Mouse (Mus musculus): ENCODE measurements around the gene Srd5a3. TPM values are rescaled to one million over a fixed set of nuclear protein-coding genes. Genes with fewer than 3 reads are reported as not detected.

Srd5a3 gene
- total RNA-seq, 4 experiments from 2014 or later, result 1.1 to 2.6 (median 2.0) TPM

DNA sequence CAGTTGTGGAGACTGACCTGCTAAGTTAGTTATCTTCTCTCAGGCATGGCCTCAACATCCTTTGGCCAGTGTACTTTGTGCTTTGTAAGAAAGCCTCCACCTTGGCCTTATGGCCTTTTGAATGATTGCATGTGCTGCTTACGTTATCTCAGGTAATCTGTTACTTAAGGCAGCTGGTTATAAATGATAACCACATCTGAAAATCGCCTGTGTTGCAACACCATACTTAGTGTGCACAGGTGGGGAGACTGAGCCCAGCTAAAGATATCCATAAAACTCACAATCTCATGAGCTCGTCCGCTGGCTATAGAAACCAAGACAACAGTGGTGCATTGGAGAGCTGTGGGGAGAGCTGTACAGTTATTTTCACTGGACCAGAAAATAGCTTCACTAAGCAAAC, 50.5 kb downstream of the Srd5a3 start:
- no peak for DNase-seq (ENCODE audit: low spot score in 2 of 2)

DNA sequence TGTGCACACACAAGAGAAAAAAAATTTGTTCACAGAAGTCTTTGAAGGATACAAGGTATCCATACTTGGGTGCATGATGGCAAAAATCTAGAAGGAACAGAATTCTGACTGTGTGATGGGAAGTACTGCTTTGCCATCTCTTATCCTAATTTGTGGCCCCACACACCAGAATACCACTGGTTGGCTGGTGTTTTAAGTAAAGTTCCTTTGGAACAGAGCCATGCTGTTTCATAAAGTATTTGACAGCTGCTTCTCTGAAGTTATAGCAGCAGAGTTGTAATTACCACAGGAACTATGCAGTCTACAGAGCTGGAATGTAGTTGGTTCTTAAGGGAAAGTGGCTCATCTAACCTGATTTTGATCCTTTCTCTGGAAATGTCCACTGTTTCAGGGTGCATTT, 53.0 kb downstream of the Srd5a3 start:
- DNase-seq (ENCODE audit: low spot score in 2 of 2), result no peak

DNA sequence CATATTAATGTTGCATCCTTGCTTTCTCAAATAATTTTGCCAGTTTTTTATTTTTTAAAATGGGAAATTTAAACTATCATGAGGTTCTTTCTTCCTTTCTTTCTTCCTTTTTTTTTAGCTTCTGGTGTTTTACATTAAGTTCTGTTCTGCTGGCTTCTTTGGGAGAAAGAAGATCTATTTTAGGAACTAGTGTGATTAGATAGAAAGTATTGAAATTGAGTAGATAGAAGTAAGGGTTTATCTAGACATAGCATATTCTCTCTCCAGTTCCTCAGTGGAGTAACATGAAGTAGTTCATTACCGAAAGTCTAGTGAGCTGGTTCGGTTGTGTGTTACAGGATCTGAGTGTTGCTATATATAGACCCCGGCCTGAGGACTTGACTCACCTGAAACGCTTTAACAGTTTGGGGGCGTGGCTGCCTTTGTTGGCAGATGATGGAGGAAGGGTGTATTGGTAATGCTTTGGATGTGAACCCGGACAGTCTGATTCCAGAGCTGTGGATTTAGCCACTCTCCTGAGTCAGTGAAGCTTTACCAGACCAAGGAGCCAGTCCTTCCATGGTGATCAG, 54.4 kb downstream of the Srd5a3 start:
- DNase-seq (ENCODE audit: low spot score in 2 of 2), result no peak

DNA sequence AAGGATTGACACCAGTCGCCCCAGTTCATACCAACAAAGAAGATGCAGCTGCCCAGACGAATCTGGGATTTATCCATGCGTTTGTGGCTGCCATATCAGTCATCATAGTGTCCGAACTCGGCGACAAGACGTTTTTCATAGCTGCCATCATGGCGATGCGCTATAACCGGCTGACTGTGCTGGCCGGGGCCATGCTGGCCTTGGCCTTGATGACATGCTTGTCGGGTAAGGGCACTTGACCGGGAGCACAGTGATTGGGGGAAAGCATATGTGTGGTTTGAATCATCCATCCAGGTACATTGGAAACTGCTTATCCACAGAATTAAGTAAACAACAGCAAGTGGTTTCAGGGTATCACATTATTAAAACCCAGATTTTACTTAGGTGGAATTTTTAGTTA, 59.3 kb downstream of the Srd5a3 start:
- DNase-seq (ENCODE audit: low spot score in 2 of 2), result no peak

DNA sequence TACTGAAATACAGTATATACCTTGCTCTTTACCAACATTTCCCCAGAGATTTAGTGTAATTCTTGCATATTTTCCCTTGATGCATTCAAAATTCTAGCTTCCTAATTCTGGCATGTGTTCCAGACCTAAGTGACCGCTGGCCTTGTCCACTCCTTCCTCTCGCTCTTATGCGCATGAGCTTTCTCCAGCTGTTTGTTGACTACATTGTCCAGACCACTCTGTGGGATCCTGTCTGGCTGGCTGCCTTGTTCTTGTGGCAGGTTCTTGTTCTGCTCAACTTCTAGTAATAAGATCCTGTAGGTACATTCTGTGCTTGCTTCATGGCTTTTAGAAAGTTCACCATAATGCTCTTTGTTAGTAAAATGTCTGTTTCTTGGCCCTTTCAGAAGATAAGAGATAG, 63.1 kb downstream of the Srd5a3 start:
- DNase-seq (ENCODE audit: low spot score in 2 of 2), result no peak

Other genes starting within 250 kb of the Srd5a3 start
- gene Kdr, start 161.8 kb upstream of the Srd5a3 start, total RNA-seq (2022), result 10 to 100 TPM; 11.1 to 14.3 (median 11.5) TPM
- gene Tmem165, start 43.6 kb downstream of the Srd5a3 start, total RNA-seq (2022), result 10 to 100 TPM; 12.1 to 14.5 (median 13.7) TPM
- 10 to 100 TPM; 13.7 to 19.4 (median 17.5) TPM for gene Clock, start 164.5 kb downstream of the Srd5a3 start, total RNA-seq (2022)
- not detected for gene Pdcl2, start 190.9 kb downstream of the Srd5a3 start, total RNA-seq (2022)
- gene Nmu, start 223.5 kb downstream of the Srd5a3 start, total RNA-seq (2022), result not detected

All from gastrocnemius, adult 8-10 months (tissue).